Mouse (Mus musculus) embryonic fibroblast, embryonic 13.5 days (primary cell): ENCODE results near the gene Treh. TPM values are rescaled to one million over a fixed set of nuclear protein-coding genes. Genes with fewer than 3 reads are reported as not detected.

Experiments used
- H3K27ac ChIP-seq: 2 replicates; pipeline ENCODE4 v1.5.1; 2012; ENCODE audit warnings: low read length, control low read depth, inconsistent platforms; ENCODE audit not compliant: insufficient read depth
- H3K4me1 ChIP-seq: 2 replicates; pipeline ENCODE4 v1.6.1; 2011; ENCODE audit warnings: low read length; ENCODE audit not compliant: control insufficient read depth, insufficient read depth
- H3K4me3 ChIP-seq: 2 replicates; pipeline ENCODE4 v1.5.1; 2011; ENCODE audit warnings: mild to moderate bottlenecking, control low read depth, low read length; ENCODE audit not compliant: insufficient read depth
- CTCF ChIP-seq: IDR thresholded peaks from 2 replicates; pipeline ENCODE4 v1.5.1; 2011; ENCODE audit warnings: mild to moderate bottlenecking, control low read depth, low read length, moderate library complexity, borderline replicate concordance; ENCODE audit not compliant: insufficient read depth
- POLR2A ChIP-seq: IDR thresholded peaks from 2 replicates; pipeline ENCODE4 v1.6.1; 2011; ENCODE audit warnings: low read depth, mild to moderate bottlenecking, control low read depth, low read length, moderate library complexity
- polyA plus RNA-seq: library from polyadenylated mRNA; stranded (reverse); fragments of >200 nt; gene quantifications from 2 replicates; pipeline ENCODE4 v1.2.4, GENCODE M21; 2011; ENCODE audit warnings: low read depth; ENCODE audit not compliant: missing spikeins, insufficient read length

Gene Treh
- polyA plus RNA-seq, 1 experiment, result not detected

- no peak overlapping the region for H3K4me3 ChIP-seq
- TF ChIP-seq CTCF (no peak), POLR2A (no peak)
Measured at GRCm38 (mm10) chr9:44645924-44646323, 27.1 kb upstream of the Treh start.

GRCm38 (mm10) chr9:44646366-44646765 is 26.7 kb upstream of the Treh start:
- Histone ChIP-seq H3K4me3 (no peak overlapping the region), H3K4me1 (no peaks in the 10 kb centered on the region), H3K27ac (no peak overlapping the region)
- TF ChIP-seq CTCF (no peak), POLR2A (no peak)

More at GRCm38 (mm10) chr9:44645924-44646323, 27.1 kb upstream of the Treh start:
- H3K27ac ChIP-seq, result no peak overlapping the region
- no peaks in the 10 kb centered on the region for H3K4me1 ChIP-seq

GRCm38 (mm10) chr9:44647026-44647425 is 26.0 kb upstream of the Treh start:
- no peaks in the 10 kb centered on the region for H3K4me1 ChIP-seq
- H3K4me3 ChIP-seq, result no peak overlapping the region
- TF ChIP-seq CTCF (no peak), POLR2A (no peak)
- H3K27ac ChIP-seq, result no peak overlapping the region

GRCm38 (mm10) chr9:44647656-44648055 is 25.4 kb upstream of the Treh start:
- no peak overlapping the region for H3K4me3 ChIP-seq
- no peaks in the 10 kb centered on the region for H3K4me1 ChIP-seq
- TF ChIP-seq POLR2A (no peak), CTCF (no peak)
- no peak overlapping the region for H3K27ac ChIP-seq

- H3K27ac ChIP-seq, result no peak overlapping the region
- no peaks in the 10 kb centered on the region for H3K4me1 ChIP-seq
- TF ChIP-seq CTCF, result no peak
- no peak for TF ChIP-seq POLR2A
- no peak overlapping the region for H3K4me3 ChIP-seq
Measured at GRCm38 (mm10) chr9:44648881-44649281, 24.2 kb upstream of the Treh start.

- TF ChIP-seq POLR2A, result no peak
- peak; percentile 73 for TF ChIP-seq CTCF
- no peak overlapping the region for H3K27ac ChIP-seq
- H3K4me3 ChIP-seq, result no peak overlapping the region
- no peaks in the 10 kb centered on the region for H3K4me1 ChIP-seq
Measured at GRCm38 (mm10) chr9:44652027-44652426, 21.0 kb upstream of the Treh start.

GRCm38 (mm10) chr9:44653896-44654295 is 19.1 kb upstream of the Treh start:
- TF ChIP-seq POLR2A, result no peak
- no peak for TF ChIP-seq CTCF
- Histone ChIP-seq H3K4me1 (no peaks in the 10 kb centered on the region), H3K4me3 (no peak overlapping the region), H3K27ac (no peak overlapping the region)

- no peak overlapping the region for H3K4me3 ChIP-seq
- H3K4me1 ChIP-seq, result no peaks in the 10 kb centered on the region
- peak overlapping the region; percentile 2; the same call in 1 of the 2 replicates for H3K27ac ChIP-seq
- TF ChIP-seq POLR2A (no peak), CTCF (no peak)
Measured at GRCm38 (mm10) chr9:44655098-44656066, 17.7 kb upstream of the Treh start.

GRCm38 (mm10) chr9:44663706-44664105 is 9.3 kb upstream of the Treh start:
- no peaks in the 10 kb centered on the region for H3K4me1 ChIP-seq
- H3K27ac ChIP-seq, result no peak overlapping the region
- H3K4me3 ChIP-seq, result no peak overlapping the region
- no peak for TF ChIP-seq POLR2A
- no peak for TF ChIP-seq CTCF

- Histone ChIP-seq H3K4me3 (no peak overlapping the region), H3K4me1 (no peaks in the 10 kb centered on the region), H3K27ac (no peak overlapping the region)
- TF ChIP-seq POLR2A, result no peak
- TF ChIP-seq CTCF, result no peak
Measured at GRCm38 (mm10) chr9:44671416-44671815, 1.6 kb upstream of the Treh start.
